Mouse (Mus musculus) monocyte, adult 5-6 weeks (primary cell): ENCODE results near the gene Nol12. TPM values are rescaled to one million over a fixed set of nuclear protein-coding genes. Genes with fewer than 3 reads are reported as not detected.

Experiments
- ATAC-seq: fragments of 153-309, 156-312 bp; replicated peaks from 2 replicates; pipeline ENCODE4 v1.8.0; 2017; ENCODE audit warnings: mild to moderate bottlenecking; ENCODE audit not compliant: low TSS enrichment, insufficient number of reproducible peaks, severe bottlenecking, poor library complexity, low FRiP score
- total RNA-seq: library from RNA; stranded (forward); fragments of 200-1000, 200-491, 200-594 nt; gene quantifications from 3 replicates; pipeline ENCODE4 v1.2.3, GENCODE M21; 2017

Nol12 gene
- total RNA-seq, 1 experiment from 2014 or later = 11.6 TPM

DNA sequence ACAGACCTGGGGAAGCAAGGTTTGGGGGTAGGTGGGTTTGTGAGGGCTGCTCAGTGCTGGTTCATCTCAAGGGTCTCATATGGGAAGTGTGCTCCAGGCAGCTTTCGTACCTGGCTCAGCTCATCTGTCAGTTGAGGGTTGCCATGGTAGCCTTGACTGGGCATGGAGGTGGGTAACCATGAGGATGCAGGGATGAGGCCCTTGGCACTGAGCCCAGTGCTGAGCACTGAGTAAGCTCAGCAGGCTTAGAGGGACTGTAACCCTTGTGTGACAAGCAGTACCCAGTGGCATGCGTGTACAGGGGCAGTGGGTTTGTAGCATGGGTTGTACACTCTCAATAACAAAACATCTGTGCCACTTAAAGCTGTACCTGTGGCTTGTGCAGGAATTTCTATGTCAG lies 3.2 kb downstream of the Nol12 start:
- ATAC-seq = no peak

DNA sequence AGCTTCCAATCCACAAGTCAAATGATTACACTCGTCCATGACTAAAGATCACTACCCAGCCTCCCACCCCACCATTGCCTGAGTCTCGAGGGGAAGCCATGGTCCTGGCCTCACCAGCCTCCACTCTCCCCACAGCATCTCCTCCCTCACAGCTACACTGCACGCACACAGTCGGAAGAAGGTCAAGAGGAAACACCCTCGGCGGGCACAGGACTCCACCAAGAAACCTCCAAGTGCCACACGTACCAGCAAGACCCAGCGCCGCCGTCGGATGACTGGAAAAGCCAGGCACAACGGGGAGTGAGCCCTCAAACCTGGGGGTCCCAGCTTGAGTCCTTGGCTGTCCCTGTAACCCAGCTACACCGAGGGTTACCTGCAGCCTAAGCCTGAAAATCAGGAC lies 5.6 kb downstream of the Nol12 start:
- no peak for ATAC-seq

DNA sequence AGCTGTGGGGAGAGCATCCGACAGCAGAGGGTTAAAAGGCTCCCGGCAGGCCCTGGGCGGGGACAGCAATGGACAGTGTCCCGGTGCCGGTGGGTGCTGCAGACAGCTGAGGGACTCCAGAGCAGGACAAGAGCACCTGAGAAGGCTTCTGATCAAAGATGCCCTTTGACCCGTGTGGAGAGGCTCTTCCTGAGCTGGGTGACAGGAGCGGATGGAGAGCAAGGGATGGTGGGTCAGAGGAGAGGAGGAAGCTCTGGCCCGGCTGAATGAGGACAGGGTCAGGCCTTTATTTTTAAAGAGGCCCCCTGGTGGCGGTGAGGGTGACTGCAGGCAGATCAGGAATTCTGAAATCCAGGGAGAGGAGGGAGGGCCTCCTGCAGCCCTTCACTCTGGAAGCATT lies 7.9 kb downstream of the Nol12 start:
- ATAC-seq = peak; percentile 61

DNA sequence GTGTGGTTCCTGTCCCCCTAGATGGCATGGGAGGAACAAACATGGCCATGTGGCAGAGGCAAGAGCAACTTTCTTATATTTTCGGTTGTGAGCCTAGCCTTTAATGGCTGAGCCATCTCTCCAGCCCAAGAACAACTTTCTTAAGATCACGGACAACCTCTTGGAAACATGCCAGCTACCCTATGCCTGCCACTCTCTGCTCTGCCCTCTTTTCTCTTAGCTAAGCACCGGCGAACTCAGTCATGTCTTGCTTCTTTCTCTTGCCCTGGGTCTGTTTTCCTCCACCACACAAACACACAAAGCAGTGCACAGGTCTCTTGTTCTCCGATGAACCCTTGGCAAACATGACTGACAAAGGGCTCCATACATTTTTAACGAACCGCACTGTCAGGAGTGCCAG lies 11.5 kb downstream of the Nol12 start:
- no peak for ATAC-seq

DNA sequence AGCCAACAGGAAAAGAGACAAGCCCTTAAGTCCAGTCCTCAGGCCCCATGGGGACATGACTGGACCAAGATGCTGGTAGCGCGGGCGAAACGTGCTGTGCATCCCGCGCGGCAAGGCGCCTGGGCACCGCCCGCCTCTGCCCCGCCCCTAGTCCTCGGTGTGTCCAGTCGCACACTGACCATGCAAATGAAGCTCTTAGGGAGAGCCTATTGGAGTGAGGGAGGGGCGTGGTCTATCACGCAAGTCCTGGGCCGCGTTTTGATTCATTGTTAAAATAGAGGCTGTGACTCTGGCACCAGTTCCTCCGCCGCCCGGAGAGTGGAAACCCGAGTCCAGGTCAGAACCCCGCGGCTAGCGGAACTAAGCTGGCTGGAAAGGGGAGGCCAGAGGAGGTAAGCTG lies 12.9 kb downstream of the Nol12 start, which contains the start of gene Triobp:
TSS of gene Triobp (plus strand) at position 68 of the 400 bp plus-strand sequence.
- peak; percentile 93 for ATAC-seq

DNA sequence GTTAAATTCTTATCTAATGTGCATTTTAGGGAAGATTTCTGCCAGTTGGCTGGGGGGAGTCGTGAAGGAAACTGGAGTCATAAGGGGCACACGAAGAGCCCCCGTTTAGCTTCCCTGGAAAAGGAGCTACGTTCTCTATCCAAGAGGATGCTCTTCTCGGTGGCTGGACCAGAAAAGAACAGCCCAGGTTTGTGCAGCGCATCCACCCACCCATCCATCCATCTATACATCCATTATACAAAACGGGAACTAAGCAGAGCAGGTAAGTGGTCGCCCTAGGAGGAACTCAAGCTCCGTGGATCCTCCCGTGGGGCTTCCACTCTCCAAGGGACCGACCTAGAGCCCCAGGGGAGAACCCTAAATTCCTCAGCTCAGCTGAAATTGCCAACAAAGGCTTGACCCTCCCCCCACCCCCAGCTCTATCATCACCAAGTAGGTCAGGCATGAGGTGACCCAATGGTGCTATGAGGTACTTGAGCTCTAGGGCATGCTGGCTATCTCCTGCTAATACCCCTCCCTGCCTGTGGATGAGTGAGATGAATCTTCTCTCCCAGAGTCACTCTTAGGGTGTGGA lies 13.5 kb downstream of the Nol12 start:
- no peak for ATAC-seq

DNA sequence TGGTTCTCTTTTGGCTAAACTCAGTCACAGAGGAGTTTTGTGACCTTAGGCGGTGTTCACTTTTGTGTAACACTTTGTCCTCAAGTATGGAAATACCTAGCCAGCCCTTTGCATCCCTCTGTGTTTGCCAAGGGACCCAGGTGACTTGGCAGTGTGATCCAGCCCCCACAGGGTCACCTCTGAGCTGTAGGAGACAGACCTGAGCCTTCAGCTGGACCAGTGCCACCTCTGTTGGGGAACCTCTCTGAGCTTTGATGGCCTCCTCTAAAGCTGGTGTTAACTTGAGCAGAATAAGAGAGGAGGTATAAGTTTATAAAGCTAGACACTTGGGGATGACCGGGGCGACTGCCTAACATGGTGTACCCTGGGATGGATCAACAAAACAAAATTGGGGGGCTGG lies 14.2 kb downstream of the Nol12 start:
- no peak for ATAC-seq

DNA sequence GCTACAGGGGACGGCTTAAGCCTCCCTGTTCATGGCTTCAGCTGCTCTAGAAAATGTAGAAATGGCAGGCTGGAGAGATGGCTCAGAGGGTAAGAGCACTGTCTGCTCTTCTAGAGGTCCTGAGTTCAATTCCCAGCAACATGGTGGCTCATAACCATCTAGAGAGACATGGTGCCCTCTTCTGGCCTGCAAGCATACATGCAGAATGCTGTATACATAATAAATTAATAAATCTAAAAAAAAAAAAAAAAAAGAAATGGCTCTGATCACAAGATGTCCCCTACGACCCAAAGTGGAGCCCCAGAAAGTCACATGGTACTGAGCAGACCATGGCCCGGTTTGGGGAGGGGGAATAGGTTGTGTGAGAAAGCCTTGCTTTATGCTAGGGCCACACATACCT lies 20.9 kb downstream of the Nol12 start:
- no peak for ATAC-seq

DNA sequence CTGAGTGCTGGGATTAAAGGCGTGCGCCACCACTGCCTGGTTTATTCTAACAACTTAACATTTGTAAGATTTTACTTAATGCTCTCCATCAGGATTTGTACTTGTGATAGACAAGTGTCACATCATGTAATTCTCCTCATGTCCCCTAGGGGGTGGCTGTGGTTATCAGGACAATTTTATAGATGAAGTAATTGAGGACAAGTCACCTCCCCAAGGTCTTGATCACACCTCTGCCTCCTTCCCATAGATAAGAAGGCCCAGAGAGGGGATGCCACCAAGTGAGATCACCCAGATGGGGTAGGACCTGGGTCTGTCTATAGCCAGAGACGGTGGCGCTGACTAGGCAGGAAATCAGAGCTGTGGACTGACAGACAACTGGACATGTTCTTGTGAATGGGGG lies 21.6 kb downstream of the Nol12 start:
- ATAC-seq = 0 out of 2 replicates have a peak, but pooled peaks have one; percentile 49

DNA sequence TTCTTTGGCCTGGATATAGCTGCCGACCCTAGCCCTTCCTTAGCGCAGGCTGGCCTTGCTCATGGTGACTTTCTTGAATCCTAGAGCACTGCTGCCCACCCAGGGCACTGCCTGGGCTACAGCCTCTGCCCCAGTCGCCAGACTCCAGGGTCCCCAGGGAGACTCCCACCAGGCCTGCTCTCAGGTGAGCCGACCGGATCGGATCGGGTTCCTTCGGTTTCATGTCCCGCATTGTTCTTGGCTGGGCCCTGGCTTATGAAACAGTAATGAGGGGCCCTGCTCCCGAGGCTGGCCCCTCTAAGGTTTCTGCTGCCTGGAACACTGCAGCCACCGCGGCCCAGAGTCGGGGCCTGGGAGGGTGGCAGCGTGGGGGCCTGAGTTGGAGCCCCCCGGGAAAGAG lies 22.3 kb downstream of the Nol12 start:
- no peak for ATAC-seq

DNA sequence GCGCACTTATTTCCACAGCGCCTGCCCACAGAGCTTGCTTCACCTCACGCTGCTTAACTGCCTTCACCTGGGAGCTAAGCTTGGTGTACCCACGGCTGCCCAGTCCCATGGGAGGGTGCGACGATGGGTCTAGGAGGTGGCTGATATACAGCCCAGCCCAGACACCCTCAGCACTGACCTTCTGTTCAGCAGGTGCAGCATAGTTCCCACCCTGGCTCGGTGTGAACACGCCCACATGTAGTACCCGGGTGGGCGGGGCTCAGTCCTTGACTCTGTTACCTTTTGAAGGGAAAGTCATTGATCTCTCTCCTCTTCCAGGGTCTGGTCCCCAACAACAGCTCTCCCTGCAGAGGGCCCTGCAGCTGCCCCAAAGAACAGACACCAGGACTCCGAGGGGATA lies 24.8 kb downstream of the Nol12 start:
- ATAC-seq = no peak

DNA sequence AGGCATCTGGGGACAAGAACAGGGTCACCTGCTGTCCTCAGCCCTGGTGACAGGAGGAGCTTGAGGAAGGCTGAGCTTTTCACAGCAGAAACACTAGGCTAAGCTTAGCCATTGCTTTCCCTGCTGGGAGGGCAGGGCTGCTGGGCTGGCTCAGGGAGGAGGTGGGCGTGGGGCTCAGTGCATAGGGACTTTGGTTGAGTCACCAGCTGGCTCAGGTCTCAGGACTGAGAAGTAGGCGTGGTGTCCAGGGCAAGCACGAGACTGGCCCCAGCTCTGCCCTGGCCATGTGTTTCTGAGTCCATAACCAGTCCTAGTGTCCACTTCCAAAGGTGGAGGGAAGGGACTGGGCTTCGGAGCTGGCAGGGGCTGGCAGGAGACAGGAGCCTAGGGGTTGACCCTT lies 25.4 kb downstream of the Nol12 start:
- no peak for ATAC-seq

DNA sequence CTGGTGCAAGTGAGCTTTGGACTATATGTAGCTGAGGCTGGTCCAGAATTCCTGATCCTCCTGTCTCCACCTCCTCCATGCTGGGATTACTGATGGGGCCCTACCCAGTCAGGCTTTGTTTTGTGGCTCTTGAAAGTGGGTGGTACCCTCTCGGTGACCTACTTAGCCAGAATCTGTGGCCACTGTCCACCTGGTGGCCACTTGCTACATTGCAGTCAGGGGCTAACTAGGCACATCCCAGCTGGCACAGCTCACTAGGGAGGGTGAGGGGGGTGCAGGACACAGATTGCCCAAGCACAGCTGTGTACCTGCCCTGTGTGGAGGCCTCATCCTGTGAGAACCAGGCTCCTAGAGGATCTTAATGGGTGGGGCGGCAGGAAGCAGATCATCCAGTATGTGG lies 28.2 kb downstream of the Nol12 start:
- peak; percentile 62 for ATAC-seq

DNA sequence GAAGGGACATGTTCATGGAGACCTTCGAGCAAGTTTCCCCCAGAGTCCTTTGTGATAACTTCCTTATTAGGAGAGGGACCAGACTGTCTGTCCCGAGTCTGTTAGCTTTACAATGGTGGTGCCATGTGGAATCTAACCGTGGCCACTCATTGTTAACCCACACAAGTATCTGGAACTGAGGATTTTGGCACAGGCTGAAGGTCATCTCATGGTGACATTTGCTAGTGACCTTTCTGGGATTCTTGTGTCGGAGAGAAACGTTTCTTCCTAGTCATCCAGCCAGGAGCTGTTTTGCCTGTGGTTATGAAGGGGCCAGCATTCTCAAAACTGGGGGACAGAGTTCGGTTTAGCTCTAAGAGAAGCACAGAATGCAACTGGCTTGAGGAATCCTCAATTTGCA lies 36.9 kb downstream of the Nol12 start:
- ATAC-seq = no peak

DNA sequence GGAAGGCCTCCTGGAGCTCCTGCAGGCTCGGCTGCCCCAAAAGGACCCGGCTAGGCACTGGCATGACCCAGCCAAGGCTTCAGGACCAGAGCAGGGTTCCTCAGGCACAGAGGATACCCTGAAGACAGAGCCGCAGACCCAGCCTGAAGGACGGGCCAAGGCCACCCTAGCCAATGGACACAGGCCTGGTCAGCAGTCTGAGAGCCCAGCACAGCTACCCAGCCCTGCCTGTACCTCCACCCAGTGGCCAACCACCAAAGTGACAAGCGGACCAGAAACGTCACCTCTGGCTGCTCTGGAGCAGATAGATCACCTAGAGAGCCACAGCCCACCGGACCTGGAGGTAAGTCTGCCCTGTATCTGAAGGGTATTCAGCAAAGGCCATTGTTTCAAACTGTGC lies 39.2 kb downstream of the Nol12 start:
- ATAC-seq = no peak

DNA sequence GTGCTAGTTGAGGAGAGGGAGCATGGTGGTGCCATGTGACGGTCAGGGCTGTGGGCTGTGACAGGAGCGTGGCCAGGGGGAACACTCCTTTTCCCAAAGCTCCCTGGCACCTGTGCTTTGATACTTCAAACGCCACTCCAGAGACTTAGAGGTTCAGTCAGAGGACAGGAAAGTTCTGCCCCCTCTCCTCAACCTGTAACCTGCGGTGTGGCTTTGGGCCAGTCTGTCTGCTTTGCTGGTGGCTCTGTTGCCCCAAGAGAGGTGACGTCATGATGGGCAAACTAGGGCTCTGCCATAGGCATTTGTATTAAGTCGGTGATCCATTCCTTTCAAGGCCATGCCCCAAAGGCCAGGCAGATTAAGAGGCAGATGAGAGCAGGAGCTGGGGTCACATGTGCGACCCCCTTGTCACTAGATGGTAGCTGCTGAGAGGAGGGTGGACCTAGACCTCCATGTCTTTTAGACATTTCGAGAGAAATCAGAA lies 43.0 kb downstream of the Nol12 start:
- ATAC-seq = no peak

DNA sequence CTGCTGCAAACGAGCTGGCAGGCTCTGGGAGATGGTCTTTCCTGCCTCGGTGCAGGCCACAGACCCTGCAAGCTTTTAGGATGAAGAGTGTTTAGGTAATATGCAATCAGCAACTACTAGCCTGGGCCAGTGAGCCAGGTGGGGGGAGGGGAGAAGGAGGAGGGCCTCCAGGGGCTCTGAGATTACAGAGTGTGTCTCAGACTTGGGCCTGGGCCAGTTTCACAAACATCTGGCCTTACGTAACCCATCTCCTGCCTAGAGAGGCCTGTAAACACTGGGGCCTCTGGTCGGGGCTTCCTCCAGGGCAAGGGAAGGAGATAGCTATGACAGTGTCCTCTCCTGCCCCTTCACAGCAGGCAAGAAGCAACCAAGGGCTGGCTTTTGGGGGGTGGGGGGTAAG lies 44.1 kb downstream of the Nol12 start:
- no peak for ATAC-seq

DNA sequence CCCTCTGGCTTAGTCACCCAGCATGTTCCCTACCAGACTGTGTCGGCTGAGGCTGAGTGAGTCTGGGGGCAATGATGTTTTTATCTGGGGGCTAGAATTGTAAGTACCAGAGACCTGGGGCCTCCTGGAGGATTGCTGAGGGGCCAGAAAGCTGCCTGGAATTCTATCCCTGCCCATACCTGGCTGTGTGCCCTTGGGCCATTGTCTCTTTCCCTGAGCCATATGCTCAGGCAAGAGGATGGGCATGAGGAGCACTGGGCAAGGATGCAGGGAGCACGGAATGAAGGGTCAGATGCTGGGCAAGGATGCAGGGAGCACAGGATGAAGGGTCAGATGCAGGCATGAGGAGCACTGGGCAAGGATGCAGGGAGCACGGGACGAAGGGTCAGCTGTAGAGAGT lies 45.4 kb downstream of the Nol12 start:
- no peak for ATAC-seq

DNA sequence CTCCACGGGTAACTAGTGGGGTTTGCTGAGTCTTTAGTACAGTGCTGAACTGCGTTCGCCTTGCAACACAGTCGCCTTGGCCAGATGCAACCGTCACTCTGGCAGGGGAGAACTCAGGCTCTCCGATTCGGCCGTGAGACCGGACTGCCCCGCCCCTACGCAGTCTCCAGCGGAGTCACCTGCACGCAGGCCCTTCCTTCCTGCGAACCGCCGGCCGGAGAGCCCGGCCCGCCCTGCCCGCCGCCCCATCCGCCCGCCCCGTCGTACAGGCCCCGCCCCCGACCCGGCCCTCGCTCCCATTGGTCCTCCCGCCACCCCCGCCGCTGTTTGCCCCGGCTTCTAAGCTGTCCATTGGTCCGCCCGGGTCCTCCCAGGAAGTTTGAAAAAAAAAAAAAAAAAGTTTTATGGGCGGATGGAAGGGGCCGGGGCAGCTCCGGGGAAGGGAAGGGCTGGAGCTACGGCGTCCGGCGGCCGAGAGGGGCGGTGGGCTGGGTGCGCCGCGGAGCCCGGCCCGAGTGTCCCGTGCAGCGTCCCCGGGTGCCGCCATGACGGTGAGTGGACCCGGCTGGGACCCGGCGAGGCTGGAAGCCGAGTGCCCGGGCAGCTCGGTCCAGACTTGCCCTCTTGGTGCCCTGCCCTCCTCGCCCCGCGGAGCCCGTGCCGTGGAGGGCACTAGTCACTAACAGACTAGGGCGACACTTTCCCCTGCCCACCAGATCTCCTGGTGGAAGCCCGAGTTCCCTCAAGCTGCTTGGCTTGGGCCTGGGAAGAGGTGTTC lies 48.1 kb downstream of the Nol12 start:
- ATAC-seq = peak; percentile 75
